Mouse (Mus musculus) ES-Bruce4 (cell line): Measurements from ENCODE around the gene 9030025P20Rik.

ENCODE experiments used
- CTCF ChIP-seq: IDR thresholded peaks from one replicate; pipeline ENCODE4 v1.8.1; 2011; ENCODE audit warnings: low read depth, low read length
- EP300 ChIP-seq: IDR thresholded peaks from 2 replicates; pipeline ENCODE4 v1.6.1; 2011; ENCODE audit warnings: low read depth, low read length; ENCODE audit not compliant: insufficient read depth
- POLR2A ChIP-seq: IDR thresholded peaks from one replicate; pipeline ENCODE4 v1.8.1; 2011; ENCODE audit warnings: low read length; ENCODE audit not compliant: insufficient read depth

GRCm38 (mm10) chr17:14958686-14959327, 19.5 kb upstream of the 9030025P20Rik start:
- TF ChIP-seq CTCF (no peak), POLR2A (no peak), EP300 (no peak)
